Mouse (Mus musculus) forebrain, embryonic 14.5 days (tissue): ENCODE data around the gene Tssc4. TPM values are rescaled to one million over a fixed set of nuclear protein-coding genes. Genes with fewer than 3 reads are reported as not detected.

Experiments used
- ATAC-seq: fragments of 200-750 bp; cut with Nextera tagmentation; 2 replicates; pipeline ENCODE4 v1.8.0; 2017; ENCODE audit warnings: mild to moderate bottlenecking, moderate library complexity
- DNase-seq: peaks from one replicate; pipeline ENCODE4 v3.0.0-alpha.2; 2015; ENCODE audit warnings: low spot score
- H3K27ac ChIP-seq: fragments of 300-500 bp; sonication (generic); 2 replicates; pipeline ENCODE4 v1.5.1; 2014; ENCODE audit warnings: low read depth, mild to moderate bottlenecking, control low read depth, low read length, moderate library complexity
- H3K27me3 ChIP-seq: fragments of 300-500 bp; sonication (generic); replicated peaks from 2 replicates; pipeline ENCODE4 v1.6.1; 2014; ENCODE audit warnings: low read length, control low read depth, mixed read lengths; ENCODE audit not compliant: control insufficient read depth, insufficient read depth
- H3K36me3 ChIP-seq: fragments of 300-500 bp; sonication (generic); 2 replicates; pipeline ENCODE4 v1.6.1; 2014; ENCODE audit warnings: low read length, control low read depth; ENCODE audit not compliant: control insufficient read depth, insufficient read depth
- H3K4me1 ChIP-seq: fragments of 300-500 bp; sonication (generic); 2 replicates; pipeline ENCODE4 v1.6.1; 2014; ENCODE audit warnings: antibody characterized with exemption, low read length, control low read depth; ENCODE audit not compliant: control insufficient read depth, insufficient read depth
- H3K4me2 ChIP-seq: fragments of 300-500 bp; sonication (generic); 2 replicates; pipeline ENCODE4 v1.6.1; 2014; ENCODE audit warnings: mild to moderate bottlenecking, control low read depth, low read length
- H3K4me3 ChIP-seq: fragments of 300-500 bp; sonication (generic); 2 replicates; pipeline ENCODE4 v1.5.1; 2014; ENCODE audit warnings: low read depth, low read length, control low read depth
- H3K9ac ChIP-seq: fragments of 300-500 bp; sonication (generic); 2 replicates; pipeline ENCODE4 v1.6.1; 2014; ENCODE audit warnings: mild to moderate bottlenecking, low read length, control low read depth, moderate library complexity
- H3K9me3 ChIP-seq: fragments of 300-500 bp; sonication (generic); replicated peaks from 2 replicates; pipeline ENCODE4 v1.6.1; 2016; ENCODE audit warnings: low read length, control low read depth, mixed read lengths; ENCODE audit not compliant: control insufficient read depth
- WGBS: fragments of 180-500 bp; shearing (Covaris S2); extraction: QIAGEN DNeasy Blood & Tissue Kit; methylation state at CpG from one replicate; pipeline ENCODE4 v1.1.7; 2014; 5-methylcytosine and 5-hydroxymethylcytosine counted together
- polyA plus RNA-seq: library from polyadenylated mRNA; unstranded; fragments of >200 nt; fragmentation: Nextera tagmentation; extraction: Ambion mirVana; gene quantifications from 2 replicates; pipeline ENCODE4 v1.2.1, GENCODE M21; 2014

Tssc4 gene
- polyA plus RNA-seq, 1 experiment from 2014 or later: 106 TPM

- Histone ChIP-seq H3K9me3 (no peaks in the 10 kb centered on the region), H3K4me1 (peaks cover 20% of the 10 kb centered on the region), H3K27ac (no peak overlapping the region), H3K4me2 (no peak overlapping the region), H3K27me3 (no peaks in the 10 kb centered on the region), H3K9ac (no peak overlapping the region), H3K4me3 (no peak overlapping the region), H3K36me3 (no peaks in the 10 kb centered on the region)
- WGBS: 71% methylated on average over 2 of the region's 2 CpGs
- DNase-seq: no peak
- no peak for ATAC-seq
These were observed 17.7 kb upstream of the Tssc4 start for GRCm38 (mm10) chr7:143051316-143051715.

DNA sequence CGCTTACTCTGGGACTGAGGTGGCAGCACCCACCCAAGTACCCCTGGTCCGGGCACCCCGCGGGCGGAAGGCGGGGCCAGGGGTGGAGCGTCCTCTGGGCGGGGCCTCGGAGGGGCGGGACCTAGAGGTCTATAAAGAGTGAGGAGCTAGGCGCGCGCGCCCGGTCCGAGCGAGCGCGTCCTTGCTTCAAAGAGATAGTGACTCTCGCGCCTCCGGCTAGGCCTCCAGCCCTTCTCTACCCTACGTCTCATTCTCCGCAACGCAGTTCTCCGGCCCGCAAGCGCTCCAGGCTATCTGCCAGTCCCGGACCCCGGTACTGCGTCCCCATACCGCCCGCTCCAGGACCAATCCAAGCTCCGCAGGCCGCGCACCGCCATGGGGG lies 16.4 kb upstream of the Tssc4 start, which contains the start of gene Cd81:
TSS of gene Cd81 (plus strand) at position 114 of the 382 bp plus-strand sequence.
- peak within 1 kb of the TSS; percentile 86 for H3K4me3 ChIP-seq
- H3K9ac ChIP-seq: peak within 1 kb of the TSS; percentile 92
- WGBS: under 1% methylated on average over 33 of the region's 37 CpGs
- no peaks in the 10 kb centered on the region for H3K27me3 ChIP-seq
- peaks cover 2% of the 10 kb centered on the region; the same call in 1 of the 2 replicates for H3K36me3 ChIP-seq
- DNase-seq (peak; percentile 83), ATAC-seq (peak; percentile 84)
- peak within 1 kb of the TSS; percentile 71 for H3K27ac ChIP-seq
- H3K9me3 ChIP-seq: no peaks in the 10 kb centered on the region
- peak within 1 kb of the TSS; percentile 80 for H3K4me2 ChIP-seq
- H3K4me1 ChIP-seq: peaks cover 20% of the 10 kb centered on the region

DNA sequence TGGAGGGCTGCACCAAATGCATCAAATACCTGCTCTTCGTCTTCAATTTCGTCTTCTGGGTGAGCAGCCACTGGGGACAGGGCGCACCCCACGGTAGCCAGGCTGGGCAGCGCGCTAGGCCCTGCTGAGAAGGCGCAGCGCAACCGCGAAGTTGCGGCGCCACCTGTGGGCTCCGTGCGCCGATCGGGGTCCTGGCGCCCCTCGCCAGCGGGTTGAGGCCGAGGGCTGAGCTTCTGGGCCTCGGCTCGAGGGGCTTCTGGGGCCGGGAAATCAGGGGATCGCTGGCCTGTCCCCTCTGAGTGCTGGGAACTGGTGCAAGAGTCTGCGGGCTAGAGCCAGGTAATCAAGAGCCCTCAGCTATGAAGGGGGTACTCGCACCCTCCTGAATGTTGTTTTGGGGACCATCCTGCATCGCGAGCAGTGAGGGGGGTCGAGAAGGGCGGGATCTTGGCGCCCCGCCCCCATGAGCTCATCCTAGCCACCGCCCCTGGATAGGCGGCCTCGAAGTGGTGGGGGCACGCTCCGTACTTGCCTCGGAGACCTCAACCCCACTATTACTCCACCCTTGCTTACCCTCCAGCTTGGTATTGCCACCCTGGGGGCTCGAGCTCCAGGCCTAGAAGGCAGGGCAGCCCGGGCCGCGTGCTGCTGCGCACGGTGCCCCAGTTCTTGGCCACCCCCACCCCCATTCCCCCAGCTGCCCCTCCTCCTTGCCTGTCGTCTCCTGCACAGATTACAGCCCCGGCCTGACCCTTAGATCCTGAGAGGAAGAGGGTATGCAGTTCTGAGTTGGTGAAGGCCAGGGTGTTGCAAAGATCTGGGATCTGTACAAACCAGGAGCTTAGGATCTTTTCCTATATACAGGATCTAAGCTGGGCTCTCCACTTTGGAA lies 15.8 kb upstream of the Tssc4 start:
- H3K27me3 ChIP-seq: no peaks in the 10 kb centered on the region
- H3K4me1 ChIP-seq: peaks cover 20% of the 10 kb centered on the region
- peak overlapping the region; percentile 92 for H3K9ac ChIP-seq
- H3K4me2 ChIP-seq: peak overlapping the region; percentile 80
- under 1% methylated on average over 40 of the region's 46 CpGs for WGBS
- DNase-seq (peak; percentile 75), ATAC-seq (peak; percentile 80)
- H3K4me3 ChIP-seq: peak overlapping the region; percentile 86
- H3K27ac ChIP-seq: peak overlapping the region; percentile 71
- peaks cover 2% of the 10 kb centered on the region for H3K36me3 ChIP-seq
- H3K9me3 ChIP-seq: no peaks in the 10 kb centered on the region

- Histone ChIP-seq H3K9me3 (no peaks in the 10 kb centered on the region), H3K4me2 (peak overlapping the region; percentile 80), H3K27me3 (no peaks in the 10 kb centered on the region), H3K4me3 (peak overlapping the region; percentile 86), H3K36me3 (peaks cover 2% of the 10 kb centered on the region), H3K9ac (peak overlapping the region; percentile 92), H3K4me1 (peaks cover 20% of the 10 kb centered on the region), H3K27ac (no peak overlapping the region)
- DNase-seq (no peak), ATAC-seq (no peak)
- 75% methylated on average over 11 of the region's 11 CpGs for WGBS
These were observed 15.0 kb upstream of the Tssc4 start for GRCm38 (mm10) chr7:143053961-143054611.

GRCm38 (mm10) chr7:143054612-143054965 lies 14.5 kb upstream of the Tssc4 start:
- no peak for ATAC-seq
- WGBS: 65% methylated on average over 3 of the region's 3 CpGs
- Histone ChIP-seq H3K9me3 (no peaks in the 10 kb centered on the region), H3K36me3 (peaks cover 2% of the 10 kb centered on the region), H3K4me1 (peaks cover 20% of the 10 kb centered on the region), H3K9ac (peak overlapping the region; percentile 92; the same call in 1 of the 2 replicates), H3K4me3 (peak overlapping the region; percentile 86), H3K4me2 (peak overlapping the region; percentile 80), H3K27ac (no peak overlapping the region), H3K27me3 (no peaks in the 10 kb centered on the region)
- no peak for DNase-seq

DNA sequence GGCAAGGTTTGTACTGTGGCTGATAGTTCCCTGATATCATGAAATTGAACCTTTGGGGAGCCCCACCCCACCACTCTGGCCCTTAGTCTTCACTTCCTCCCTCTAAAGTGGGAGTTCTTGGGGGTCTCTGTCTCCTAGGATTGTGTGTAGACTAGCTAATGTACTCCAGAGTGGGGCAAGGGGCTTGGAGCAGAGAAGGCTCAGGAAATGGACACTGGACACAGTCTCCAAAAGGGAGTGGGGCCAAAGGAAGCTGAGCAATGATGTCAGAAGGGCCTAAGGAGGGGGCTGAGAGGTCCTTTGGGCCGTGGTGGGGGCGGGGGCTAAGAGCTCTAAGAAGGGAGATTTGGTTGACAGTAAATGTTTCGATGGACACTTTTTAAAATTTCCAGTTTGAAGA lies 14.0 kb upstream of the Tssc4 start:
- WGBS: 87% methylated on average over 3 of the region's 3 CpGs
- Histone ChIP-seq H3K9me3 (no peaks in the 10 kb centered on the region), H3K36me3 (peaks cover 2% of the 10 kb centered on the region), H3K4me3 (peak overlapping the region; percentile 86), H3K27me3 (no peaks in the 10 kb centered on the region), H3K27ac (no peak overlapping the region), H3K4me2 (peak overlapping the region; percentile 80; the same call in 1 of the 2 replicates), H3K9ac (peak overlapping the region; percentile 92; the same call in 1 of the 2 replicates), H3K4me1 (peaks cover 20% of the 10 kb centered on the region)
- ATAC-seq: no peak
- DNase-seq: no peak

DNA sequence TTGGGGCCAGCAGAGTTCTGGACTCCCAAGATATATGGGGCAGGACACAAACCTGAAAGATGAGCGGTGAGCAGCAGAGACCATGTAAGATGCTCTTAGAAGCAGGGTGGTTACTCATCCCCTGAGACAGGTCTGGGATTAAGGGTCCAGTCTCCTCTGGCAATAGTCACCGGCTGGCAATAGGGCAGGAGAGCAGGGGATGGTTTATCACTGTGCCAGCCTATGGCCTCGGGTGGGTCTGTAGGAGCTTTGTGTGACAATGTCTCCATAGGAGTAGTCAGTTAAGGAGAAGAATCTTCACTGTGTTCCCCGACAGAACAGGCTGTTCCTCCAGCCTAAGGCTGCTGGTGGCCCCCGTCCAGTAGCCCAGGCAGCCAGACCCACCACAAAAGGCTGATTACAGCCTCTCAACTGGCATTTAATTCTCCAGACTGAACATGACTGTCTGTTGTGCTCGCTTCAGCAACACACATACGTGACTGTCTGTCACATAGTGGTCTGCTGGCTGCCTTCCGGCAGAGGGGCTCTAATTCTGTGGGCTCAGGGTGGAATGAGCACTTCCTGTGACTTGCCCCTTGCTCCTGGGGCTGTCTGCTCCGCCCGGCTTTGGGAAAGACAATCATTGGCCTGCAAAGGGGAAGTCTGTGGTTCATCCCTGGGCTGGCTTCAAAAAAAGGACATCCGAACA lies 13.4 kb upstream of the Tssc4 start:
- Histone ChIP-seq H3K4me2 (peak overlapping the region; percentile 19; the same call in 1 of the 2 replicates), H3K27me3 (no peaks in the 10 kb centered on the region), H3K9ac (peak overlapping the region; percentile 25; the same call in 1 of the 2 replicates), H3K36me3 (peaks cover 2% of the 10 kb centered on the region), H3K27ac (no peak overlapping the region), H3K9me3 (no peaks in the 10 kb centered on the region), H3K4me3 (no peak overlapping the region), H3K4me1 (peaks cover 20% of the 10 kb centered on the region)
- 80% methylated on average over 11 of the region's 11 CpGs for WGBS
- DNase-seq: no peak
- ATAC-seq: no peak

DNA sequence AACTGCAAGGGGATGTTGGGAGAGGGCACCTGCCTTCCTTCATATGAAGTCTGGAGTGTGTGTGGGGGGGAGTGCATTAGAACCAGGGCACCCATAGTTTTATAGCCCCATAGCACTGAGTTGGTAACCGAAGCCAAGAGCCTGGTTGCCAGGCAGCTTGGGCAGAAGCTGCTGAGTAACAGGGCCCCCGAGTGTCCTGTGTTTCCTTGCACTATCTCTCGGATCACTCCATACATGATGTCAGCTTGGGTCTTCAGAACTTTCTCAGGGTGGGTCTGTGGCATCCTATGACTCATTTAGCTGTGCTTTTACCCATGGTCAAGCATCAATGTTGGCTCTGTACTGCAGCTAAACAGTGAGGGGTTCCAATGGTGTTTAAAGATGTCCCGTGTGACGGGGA lies 12.0 kb upstream of the Tssc4 start:
- no peak overlapping the region for H3K4me2 ChIP-seq
- no peak overlapping the region for H3K9ac ChIP-seq
- H3K4me1 ChIP-seq: peaks cover 19% of the 10 kb centered on the region
- DNase-seq: no peak
- H3K9me3 ChIP-seq: no peaks in the 10 kb centered on the region
- peaks cover 6% of the 10 kb centered on the region for H3K36me3 ChIP-seq
- no peaks in the 10 kb centered on the region for H3K27me3 ChIP-seq
- H3K4me3 ChIP-seq: no peak overlapping the region
- 85% methylated on average over 5 of the region's 5 CpGs for WGBS
- no peak for ATAC-seq
- no peak overlapping the region for H3K27ac ChIP-seq
